8 mouse cellular contexts compared by ENCODE assay signal in the genomic region with DNA sequence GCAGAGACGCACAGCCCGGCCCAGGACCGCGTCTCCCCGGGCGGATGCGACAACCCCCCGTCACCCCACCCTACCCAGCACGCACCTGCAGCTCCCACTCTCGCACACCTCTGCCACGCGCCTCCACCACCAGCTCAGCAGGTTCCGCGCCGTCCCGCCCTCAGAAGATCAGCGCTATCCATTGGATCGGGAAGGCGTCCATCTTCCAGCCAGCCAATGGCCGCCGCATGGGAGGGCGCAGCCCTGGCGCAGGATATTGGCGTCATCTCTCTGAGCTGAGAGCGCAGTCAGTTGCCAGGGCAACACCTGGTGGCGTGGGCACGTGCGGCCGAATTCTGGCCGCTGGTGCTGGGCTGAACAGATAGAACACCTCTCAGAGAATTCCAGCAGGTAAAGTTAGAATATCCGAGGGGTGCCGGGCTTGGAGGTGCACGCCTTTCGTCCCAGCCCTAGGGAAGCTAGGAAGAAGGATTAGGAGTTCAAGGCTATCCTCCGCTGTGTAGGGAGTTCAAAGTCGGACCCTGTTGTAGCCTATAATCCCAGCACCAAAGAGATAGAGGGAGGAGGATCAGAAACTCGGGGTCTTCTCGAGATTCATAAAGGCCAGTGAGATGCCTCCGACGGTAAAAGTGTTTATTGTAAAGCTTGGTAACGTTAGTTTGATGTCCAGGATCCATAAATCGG. TPM values are rescaled to one million over a fixed set of nuclear protein-coding genes. Genes with fewer than 3 reads are reported as not detected.
A peak's percentile ranks its signal among the peaks of the same experiment; 100 is the strongest.
DNase-seq lines count a peak whose midpoint lies in the region; ATAC-seq and TF ChIP-seq lines count a peak whose summit lies in the region.

A gene (minus strand): TSS at position 144 of the 684 bp plus-strand sequence.

- no peaks in the 10 kb centered on the region for H3K27me3 ChIP-seq in MEL (ENCODE audit: control insufficient read depth in 1 of 2, insufficient read depth in 2 of 2, low read length in 2 of 2)
- H3K27me3 ChIP-seq in cerebellum, adult 2 months (ENCODE audit: control insufficient read depth, insufficient read depth, low read length): no peaks in the 10 kb centered on the region
- H3K27me3 ChIP-seq in forebrain, postnatal 0 days (ENCODE audit: insufficient read depth, low read length): no peaks in the 10 kb centered on the region
- H3K27me3 ChIP-seq in lung, embryonic 15.5 days: no peaks in the 10 kb centered on the region

- H3K4me1 ChIP-seq in MEL (ENCODE audit: control insufficient read depth in 1 of 2, insufficient read depth in 2 of 2, low read length in 2 of 2): peaks cover 7 to 10% of the 10 kb centered on the region in 2 experiments
- no peaks in the 10 kb centered on the region for H3K4me1 ChIP-seq in cerebellum, adult 2 months (ENCODE audit: control insufficient read depth, insufficient read depth, low read length)
- peaks cover 7% of the 10 kb centered on the region; the same call in 1 of the 2 replicates for H3K4me1 ChIP-seq in forebrain, postnatal 0 days (ENCODE audit: insufficient read depth)
- peaks cover 17% of the 10 kb centered on the region for H3K4me1 ChIP-seq in lung, embryonic 15.5 days

- no peak for TF ChIP-seq CTCF in MEL (IDR thresholded peaks at IDR 0.05 in 2 of 3, conservative IDR thresholded peaks at IDR 0.05 in 1 of 3; ENCODE audit: control insufficient read depth in 1 of 3, insufficient read depth in 1 of 3, low read depth in 2 of 3, low read length in 3 of 3, poor library complexity in 1 of 3, severe bottlenecking in 1 of 3)
- TF ChIP-seq CTCF in cerebellum, adult 2 months (IDR thresholded peaks at IDR 0.05; ENCODE audit: borderline replicate concordance, insufficient read depth, low read depth, low read length): no peak
- TF ChIP-seq CTCF in forebrain, postnatal 0 days (IDR thresholded peaks at IDR 0.05; ENCODE audit: low read depth): no peak

- peak; percentile 98 for DNase-seq in MEL (ENCODE audit: low read depth, low spot score)
- peak; percentile 98 to 99 for DNase-seq in cerebellum, adult 2 months
- DNase-seq in forebrain, postnatal 0 days: peak; percentile 98
- DNase-seq in heart, postnatal 4 days: peak; percentile 100
- DNase-seq in layer of hippocampus, adult 8-10 months (ENCODE audit: low spot score in 2 of 2): peak; percentile 95 to 99
- DNase-seq in ovary, adult 18-20 months (ENCODE audit: low spot score): peak; percentile 93
- peak; percentile 96 for DNase-seq in thymus, postnatal 0 days (ENCODE audit: low spot score)

- peaks cover 0 to 6% of the 10 kb centered on the region in 2 experiments; a peak in 3 of 4 replicates for H3K36me3 ChIP-seq in MEL (ENCODE audit: control insufficient read depth in 1 of 2, insufficient read depth in 2 of 2, low read length in 2 of 2)
- no peaks in the 10 kb centered on the region for H3K36me3 ChIP-seq in forebrain, postnatal 0 days (ENCODE audit: insufficient read depth)
- H3K36me3 ChIP-seq in lung, embryonic 15.5 days: no peaks in the 10 kb centered on the region

- peaks cover 11% of the 10 kb centered on the region for H3K79me2 ChIP-seq in MEL (ENCODE audit: control insufficient read depth, insufficient read depth, low read length, poor library complexity)

- peak within 1 kb of the TSS; percentile 74 for H3K4me2 ChIP-seq in forebrain, postnatal 0 days (ENCODE audit: low read depth)
- H3K4me2 ChIP-seq in lung, embryonic 15.5 days: peak within 1 kb of the TSS; percentile 64

- TF ChIP-seq RAD21 in MEL (IDR thresholded peaks at IDR 0.05; ENCODE audit: low read depth, low read length): no peak

- H3K9me3 ChIP-seq in MEL (replicated peaks; ENCODE audit: insufficient read depth, low read length): no peaks in the 10 kb centered on the region
- H3K9me3 ChIP-seq in forebrain, postnatal 0 days (ENCODE audit: low read length): no peaks in the 10 kb centered on the region
- no peaks in the 10 kb centered on the region for H3K9me3 ChIP-seq in lung, embryonic 15.5 days

- ATAC-seq in forebrain, postnatal 0 days: peak; percentile 99
- ATAC-seq in lung, embryonic 15.5 days (ENCODE audit: borderline replicate concordance, extremely low read depth, low FRiP score, low TSS enrichment): peak; percentile 98

- peak within 1 kb of the TSS; percentile 79 to 98 for H3K4me3 ChIP-seq in MEL (ENCODE audit: control insufficient read depth in 1 of 2, insufficient read depth in 1 of 2, low read depth in 2 of 2, low read length in 2 of 2)
- peak within 1 kb of the TSS; percentile 62 for H3K4me3 ChIP-seq in cerebellum, adult 2 months (replicated peaks; ENCODE audit: insufficient read depth, low read depth, low read length)
- H3K4me3 ChIP-seq in forebrain, postnatal 0 days (ENCODE audit: low read depth, low read length): peak within 1 kb of the TSS; percentile 49
- peak within 1 kb of the TSS; percentile 62 for H3K4me3 ChIP-seq in lung, embryonic 15.5 days

- H3K27ac ChIP-seq in MEL (ENCODE audit: control insufficient read depth, low read depth, low read length): 0 out of 2 replicates have a peak within 1 kb of the TSS, but pooled peaks have one; percentile 21
- no peak within 1 kb of the TSS for H3K27ac ChIP-seq in cerebellum, adult 2 months (ENCODE audit: insufficient read depth, low read length)
- no peak within 1 kb of the TSS for H3K27ac ChIP-seq in forebrain, postnatal 0 days (ENCODE audit: low read depth, low read length)
- H3K27ac ChIP-seq in lung, embryonic 15.5 days: no peak within 1 kb of the TSS

- TF ChIP-seq POLR2A in MEL (IDR thresholded peaks at IDR 0.05; ENCODE audit: control insufficient read depth in 1 of 2, insufficient read depth in 1 of 2, low read depth in 1 of 2, low read length in 2 of 2, poor library complexity in 1 of 2): peak; percentile 68 to 81
- TF ChIP-seq POLR2A in cerebellum, adult 2 months (IDR thresholded peaks at IDR 0.05; ENCODE audit: borderline replicate concordance, insufficient read depth, low read length): peak; percentile 69

- peak within 1 kb of the TSS; percentile 77 for H3K9ac ChIP-seq in MEL (ENCODE audit: control insufficient read depth, low read depth, low read length, poor library complexity, severe bottlenecking)
- H3K9ac ChIP-seq in forebrain, postnatal 0 days: peak within 1 kb of the TSS; percentile 40
- peak within 1 kb of the TSS; percentile 53 for H3K9ac ChIP-seq in lung, embryonic 15.5 days

- no peak for TF ChIP-seq EP300 in MEL (IDR thresholded peaks at IDR 0.05; ENCODE audit: low read depth in 1 of 2, low read length in 2 of 2)

- 4% methylated on average over 42 of the region's 42 CpGs for WGBS in cerebellum, adult 2 months
- 4% methylated on average over 38 of the region's 42 CpGs for WGBS in forebrain, postnatal 0 days
- WGBS in lung, embryonic 15.5 days: 3% methylated on average over 42 of the region's 42 CpGs

TF ChIP-seq in MEL, 35 proteins besides CTCF, POLR2A, EP300 and RAD21 (continues in another document):
- TF ChIP-seq CHD1 (IDR thresholded peaks at IDR 0.05; ENCODE audit: low read depth, low read length) (no peak), SIN3A (IDR thresholded peaks at IDR 0.05; ENCODE audit: low read length) (peak; percentile 100), CHD2 (IDR thresholded peaks at IDR 0.05; ENCODE audit: low read length) (peak; percentile 87), ZNF384 (IDR thresholded peaks at IDR 0.05; ENCODE audit: low read depth, low read length) (no peak), BHLHE40 (IDR thresholded peaks at IDR 0.05; ENCODE audit: borderline replicate concordance, low read depth, low read length) (peak; percentile 99), E2F4 (IDR thresholded peaks at IDR 0.05; ENCODE audit: borderline replicate concordance, low read depth, low read length) (no peak), MAFK (IDR thresholded peaks at IDR 0.05; ENCODE audit: borderline replicate concordance, low read depth, low read length) (peak; percentile 63; the same call in 1 of the 2 replicates), POLR2AphosphoS5 (IDR thresholded peaks at IDR 0.05; ENCODE audit: borderline replicate concordance, low read depth, low read length) (no peak), ZKSCAN1 (IDR thresholded peaks at IDR 0.05; ENCODE audit: low read depth, low read length) (no peak), ZC3H11A (IDR thresholded peaks at IDR 0.05; ENCODE audit: low read depth, low read length) (no peak), RCOR1 (IDR thresholded peaks at IDR 0.05; ENCODE audit: low read depth, low read length) (no peak), ETS1 (IDR thresholded peaks at IDR 0.05; ENCODE audit: low read depth, low read length) (0 out of 2 replicates have a peak, but pooled peaks have one; percentile 6), TBP (IDR thresholded peaks at IDR 0.05; ENCODE audit: low read depth, low read length) (peak; percentile 56; the same call in 1 of the 2 replicates), TAL1 (IDR thresholded peaks at IDR 0.05; ENCODE audit: low read length) (no peak), MXI1 (IDR thresholded peaks at IDR 0.05; ENCODE audit: low read depth, low read length) (peak; percentile 100), MYC (IDR thresholded peaks at IDR 0.05; ENCODE audit: low read depth, low read length) (peak; percentile 98), HCFC1 (IDR thresholded peaks at IDR 0.05; ENCODE audit: low read depth, low read length) (peak; percentile 93), USF2 (IDR thresholded peaks at IDR 0.05; ENCODE audit: borderline replicate concordance in 1 of 2, insufficient read depth in 1 of 2, low read depth in 1 of 2, low read length in 2 of 2) (no peak), POLR2AphosphoS2 (IDR thresholded peaks at IDR 0.05; ENCODE audit: low read length) (peak; percentile 74; the same call in 1 of the 2 replicates), JUND (IDR thresholded peaks at IDR 0.05; ENCODE audit: low read depth, low read length) (no peak), NELFE (IDR thresholded peaks at IDR 0.05; ENCODE audit: low read depth, low read length) (peak; percentile 81), ELF1 (IDR thresholded peaks at IDR 0.05; ENCODE audit: low read depth, low read length) (peak; percentile 80), KAT2A (conservative IDR thresholded peaks at IDR 0.05; ENCODE audit: low read depth, low read length) (peak; percentile 62; the same call in 1 of the 2 replicates), TCF12 (IDR thresholded peaks at IDR 0.05; ENCODE audit: low read depth, low read length) (peak; percentile 31; the same call in 1 of the 2 replicates)

RNA-seq across cellular contexts. Expression of the gene that starts here (rescaled TPM):
- total RNA-seq in MEL (2012; rRNA removed): 43.2 and 58.1 TPM in 2 replicates
- polyA plus RNA-seq in MEL (2012; ENCODE audit: insufficient read depth in 1 of 2, insufficient read length in 2 of 2, low read depth in 1 of 2, low replicate concordance in 2 of 2, missing spikeins in 1 of 2): 10 to 100 TPM in 1 of 2 experiments, not detected in 1; 79.5 TPM
- polyA plus RNA-seq in cerebellum, adult 2 months (2012; rRNA removed): 7.1 and 7.4 TPM in 2 replicates
- total RNA-seq in forebrain, postnatal 0 days (2014; rRNA removed): 10.5 and 11.9 TPM in 2 replicates
- polyA plus RNA-seq in forebrain, postnatal 0 days (2015; fragmentation: Nextera tagmentation; extraction: Ambion mirVana): 17.4 and 19.4 TPM in 2 replicates
- 10 to 100 TPM; 10.8 to 10.9 TPM for total RNA-seq in heart, postnatal 4 days (2021)
- total RNA-seq in layer of hippocampus, adult 8-10 months (2022): 10 to 100 TPM; 13.7 to 22.1 (median 17.1) TPM
- 40.0 and 41.8 TPM in 2 replicates for polyA plus RNA-seq in lung, embryonic 15.5 days (2015; fragmentation: Nextera tagmentation; extraction: Ambion mirVana)
- 19.6 and 19.9 TPM in 2 replicates for polyA plus RNA-seq in thymus, postnatal 0 days (2015; fragmentation: Nextera tagmentation; extraction: Ambion mirVana)
